Mouse (Mus musculus) 3T3-L1 (cell line): ENCODE data around the gene Notch2.

Source experiments
- DNase-seq: peaks from one replicate; pipeline ENCODE4 v3.0.0-alpha.2; 2015; ENCODE audit warnings: low read depth, low spot score

Notch2 gene

GRCm38 (mm10) chr3:98151016-98151415 is 137.7 kb downstream of the Notch2 start:
- no peak for DNase-seq

GRCm38 (mm10) chr3:98153460-98153859 is 140.1 kb downstream of the Notch2 start:
- DNase-seq, result no peak

GRCm38 (mm10) chr3:98156158-98156557 is 142.8 kb downstream of the Notch2 start:
- DNase-seq, result no peak

DNA sequence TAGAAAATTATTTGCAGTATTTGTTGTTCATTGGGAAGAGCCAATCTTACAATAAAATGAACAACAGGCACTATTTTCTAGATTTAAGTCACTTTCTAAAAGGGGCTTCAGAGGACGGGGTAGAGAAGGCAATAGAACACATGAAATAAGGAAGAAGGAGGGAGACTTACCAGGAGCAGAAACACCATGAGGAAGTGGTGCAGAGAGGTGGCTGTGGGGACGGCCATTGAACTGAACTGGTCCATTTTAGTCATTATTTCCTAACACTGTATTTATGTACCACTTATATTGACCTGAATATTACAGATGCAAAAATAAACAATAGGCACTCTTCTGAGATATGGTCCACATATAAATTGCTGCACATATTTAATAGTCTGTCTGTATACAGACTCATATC is 143.7 kb downstream of the Notch2 start:
- no peak for DNase-seq

DNA sequence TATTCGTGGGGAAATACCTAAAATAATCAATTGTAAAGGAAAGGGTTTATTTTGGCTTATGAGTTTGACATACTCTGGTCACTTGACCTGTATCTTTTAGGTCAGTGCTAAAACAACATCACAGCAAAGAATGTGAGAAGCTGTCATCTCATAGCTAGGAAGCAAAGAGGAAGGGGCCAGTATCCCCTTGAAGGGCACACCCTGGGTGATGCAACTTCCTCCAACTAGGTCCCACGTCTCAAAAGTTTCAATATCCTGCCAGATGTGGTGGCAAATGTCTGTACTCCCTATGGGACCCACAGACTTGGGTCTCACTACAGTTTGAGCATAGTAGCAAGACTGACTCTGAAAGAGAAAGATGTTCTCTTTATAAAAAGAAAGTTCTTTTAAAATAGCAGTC is 144.3 kb downstream of the Notch2 start:
- no peak for DNase-seq

- no peak for DNase-seq
Observed at GRCm38 (mm10) chr3:98158646-98159045, 145.3 kb downstream of the Notch2 start.

DNA sequence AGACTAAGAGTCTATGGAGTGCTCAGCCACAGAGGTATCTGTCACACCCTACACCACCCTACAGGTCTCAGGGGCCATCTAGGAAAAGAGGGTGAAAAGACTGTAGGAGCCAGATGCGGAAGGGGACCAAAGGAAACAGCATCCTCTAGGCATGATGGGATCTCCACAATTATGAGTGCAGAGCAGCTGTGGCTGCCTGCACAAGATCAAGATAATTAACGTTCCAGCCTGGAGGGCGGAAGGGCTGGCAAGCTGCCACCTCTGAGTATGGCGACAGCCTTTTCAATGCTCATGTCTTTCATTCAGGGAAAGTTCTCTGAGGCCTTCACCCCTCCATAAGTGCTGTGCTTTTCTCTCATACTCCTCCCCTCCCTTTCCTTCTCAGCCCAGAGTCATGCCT is 146.0 kb downstream of the Notch2 start:
- DNase-seq, result no peak

GRCm38 (mm10) chr3:98160330-98160729 is 147.0 kb downstream of the Notch2 start, which contains the start of gene Adam30:
Gene Adam30 (plus strand): TSS chr3:98160630.
- DNase-seq, result no peak

DNA sequence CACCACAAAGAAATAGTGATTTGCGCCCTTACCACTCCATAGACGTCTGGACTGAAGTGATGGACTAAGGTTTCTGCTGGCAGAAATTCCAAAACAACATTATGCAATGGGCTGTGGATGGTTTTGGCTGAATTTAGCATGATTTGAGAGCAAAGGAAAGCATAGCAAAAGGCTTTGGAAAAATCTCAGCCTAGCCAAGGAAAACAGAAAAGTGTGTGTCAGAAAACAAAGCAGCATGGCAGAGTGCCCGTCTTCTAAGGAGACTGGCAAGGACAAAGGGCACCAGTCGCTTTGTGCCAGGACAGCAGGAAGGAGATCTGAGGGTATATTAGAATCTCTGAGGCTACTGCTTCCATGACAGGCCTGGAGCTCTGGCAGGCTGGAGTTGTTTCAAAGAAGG is 165.0 kb downstream of the Notch2 start:
- DNase-seq, result peak; percentile 61

DNA sequence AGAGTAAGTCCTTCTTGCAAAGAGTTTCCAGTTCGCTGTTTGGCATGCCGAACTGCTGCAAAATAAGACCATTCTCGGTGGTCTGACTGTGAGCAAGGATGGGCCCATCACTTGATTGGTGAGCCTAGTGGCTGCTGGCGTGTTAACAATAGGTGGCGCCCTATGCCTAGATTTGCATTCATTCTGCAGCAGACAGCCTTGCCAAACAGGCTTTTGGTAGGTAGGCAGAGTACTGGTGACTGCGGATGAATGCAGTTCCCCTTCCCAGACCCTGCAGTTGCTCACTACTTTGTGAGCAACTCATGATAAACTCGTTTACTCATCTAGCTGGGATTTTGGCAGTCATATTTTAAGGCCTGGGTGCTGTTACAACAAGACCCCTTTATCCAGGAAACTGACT is 167.5 kb downstream of the Notch2 start:
- peak; percentile 34 for DNase-seq

DNA sequence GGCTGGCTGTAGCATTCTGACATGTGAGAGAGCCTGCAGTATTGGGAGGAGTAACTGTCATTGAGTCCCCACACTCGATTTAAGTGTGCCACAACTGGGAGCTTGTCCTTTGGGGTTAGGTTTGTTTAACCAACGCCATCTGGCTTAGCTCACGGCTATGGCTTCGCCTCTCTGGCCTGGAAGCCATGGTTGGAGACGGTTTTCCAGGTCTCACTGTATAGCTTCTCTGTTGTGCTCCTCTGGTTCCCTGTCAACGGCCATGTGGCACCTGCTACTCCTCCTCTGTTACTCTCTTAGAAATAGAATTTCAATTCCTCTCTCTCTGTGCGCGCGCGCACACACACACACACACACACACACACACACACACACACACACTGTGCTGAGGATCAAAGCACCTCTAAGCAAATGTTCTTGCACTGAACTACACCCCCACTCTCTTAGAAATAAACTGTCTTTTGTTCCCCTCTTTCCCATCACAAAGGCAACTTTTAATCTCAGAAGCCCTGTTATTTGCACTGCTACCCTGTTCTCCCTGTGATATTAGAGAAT is 171.9 kb downstream of the Notch2 start:
- no peak for DNase-seq

DNA sequence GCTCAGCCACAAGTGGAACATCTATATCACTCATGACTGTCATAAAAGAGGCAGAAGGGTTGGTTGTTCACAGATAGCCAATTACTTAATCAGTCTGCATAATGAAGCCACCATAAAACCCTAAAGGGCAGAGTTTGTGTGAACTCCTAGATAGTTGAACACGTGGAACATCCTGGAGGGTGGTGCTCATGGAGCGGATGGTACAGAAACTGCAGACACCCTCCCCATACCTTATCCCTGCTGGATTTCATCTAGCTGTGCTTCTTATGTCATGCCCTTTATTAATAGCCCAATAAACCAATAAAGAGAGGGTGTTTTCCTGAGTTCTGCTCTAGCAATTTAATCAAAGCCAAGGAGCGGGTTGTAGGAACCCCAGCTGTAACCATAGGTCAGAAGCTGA is 174.4 kb downstream of the Notch2 start:
- DNase-seq, result no peak

- no peak for DNase-seq
Observed at GRCm38 (mm10) chr3:98197711-98198532, 184.6 kb downstream of the Notch2 start.

- DNase-seq, result no peak
Observed at GRCm38 (mm10) chr3:98199747-98200146, 186.4 kb downstream of the Notch2 start.
